Mouse (Mus musculus): ENCODE measurements at regions not wholly inside any gene's neighbourhood (a gene's known extent, or its start where the extent isn't known, plus 50 kb on each side); places are given as distances from the start of the nearest gene placed in this dataset.

DNA sequence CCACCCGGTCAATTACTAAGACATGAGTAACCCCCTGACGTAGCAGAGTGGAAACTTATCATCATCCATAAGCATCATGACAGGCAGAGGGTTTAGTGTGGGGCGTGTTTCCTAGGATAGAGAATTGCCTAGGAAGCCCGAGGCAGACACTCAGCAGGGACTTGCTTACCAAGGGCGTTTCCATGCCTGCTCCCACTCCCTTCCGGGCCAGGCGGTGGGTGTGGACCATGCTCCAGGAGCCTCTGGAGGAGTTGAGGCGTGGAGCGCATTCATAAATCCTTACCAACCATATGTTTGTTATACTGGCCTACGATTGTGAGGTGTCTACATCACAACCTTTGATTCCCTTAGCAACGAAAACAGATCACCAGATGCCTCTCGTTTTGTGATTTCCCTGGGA is 368.2 kb downstream of the Etnk1 start:
- no peak for ATAC-seq (replicated peaks; ENCODE audit: low FRiP score, low TSS enrichment, low read depth)
- Histone ChIP-seq H3K27ac (ENCODE audit: low read depth) (no peak overlapping the region), H3K9me3 (ENCODE audit: control insufficient read depth, low read length) (no peaks in the 10 kb centered on the region), H3K4me2 (ENCODE audit: low read length) (no peak overlapping the region), H3K4me1 (replicated peaks; ENCODE audit: control insufficient read depth, insufficient read depth, low read length) (peaks cover 10% of the 10 kb centered on the region; the same call in 1 of the 2 replicates), H3K9ac (ENCODE audit: low read length) (no peak overlapping the region), H3K36me3 (ENCODE audit: control insufficient read depth, insufficient read depth, low read length) (no peaks in the 10 kb centered on the region), H3K4me3 (ENCODE audit: low read depth, low read length) (no peak overlapping the region), H3K27me3 (replicated peaks; ENCODE audit: control insufficient read depth, insufficient read depth, low read length) (no peaks in the 10 kb centered on the region)
- 58% methylated on average over 12 of the region's 12 CpGs for WGBS
- DNase-seq (ENCODE audit: low spot score) = no peak

DNA sequence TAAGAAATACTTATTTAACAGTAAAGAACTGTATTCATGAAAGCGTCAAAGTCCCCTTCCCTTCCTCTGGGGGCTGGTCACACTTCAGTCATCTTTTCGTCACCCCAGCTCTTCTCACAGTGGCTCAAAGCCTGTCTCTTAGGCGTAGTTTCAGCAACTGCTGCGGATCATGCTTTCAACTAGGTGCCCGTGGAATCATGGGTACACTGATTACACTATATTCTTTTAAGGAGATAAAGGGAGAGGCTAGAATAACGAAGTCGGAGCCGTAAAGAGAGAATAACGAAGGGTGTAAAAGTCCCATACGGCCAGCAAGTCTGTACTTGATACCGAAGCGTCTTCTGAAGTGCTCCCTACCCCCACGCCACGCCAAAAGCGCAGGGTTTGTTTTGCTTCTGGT is 368.7 kb downstream of the Etnk1 start:
- Histone ChIP-seq H3K4me3 (ENCODE audit: low read depth, low read length) (no peak overlapping the region), H3K27ac (ENCODE audit: low read depth) (no peak overlapping the region), H3K36me3 (ENCODE audit: control insufficient read depth, insufficient read depth, low read length) (no peaks in the 10 kb centered on the region), H3K9me3 (ENCODE audit: control insufficient read depth, low read length) (no peaks in the 10 kb centered on the region), H3K4me1 (replicated peaks; ENCODE audit: control insufficient read depth, insufficient read depth, low read length) (peaks cover 8% of the 10 kb centered on the region; the same call in 1 of the 2 replicates), H3K27me3 (replicated peaks; ENCODE audit: control insufficient read depth, insufficient read depth, low read length) (no peaks in the 10 kb centered on the region), H3K9ac (ENCODE audit: low read length) (no peak overlapping the region), H3K4me2 (ENCODE audit: low read length) (no peak overlapping the region)
- ATAC-seq (replicated peaks; ENCODE audit: low FRiP score, low TSS enrichment, low read depth) (no peak), DNase-seq (ENCODE audit: low spot score) (no peak)
- 87% methylated on average over 15 of the region's 15 CpGs for WGBS

DNA sequence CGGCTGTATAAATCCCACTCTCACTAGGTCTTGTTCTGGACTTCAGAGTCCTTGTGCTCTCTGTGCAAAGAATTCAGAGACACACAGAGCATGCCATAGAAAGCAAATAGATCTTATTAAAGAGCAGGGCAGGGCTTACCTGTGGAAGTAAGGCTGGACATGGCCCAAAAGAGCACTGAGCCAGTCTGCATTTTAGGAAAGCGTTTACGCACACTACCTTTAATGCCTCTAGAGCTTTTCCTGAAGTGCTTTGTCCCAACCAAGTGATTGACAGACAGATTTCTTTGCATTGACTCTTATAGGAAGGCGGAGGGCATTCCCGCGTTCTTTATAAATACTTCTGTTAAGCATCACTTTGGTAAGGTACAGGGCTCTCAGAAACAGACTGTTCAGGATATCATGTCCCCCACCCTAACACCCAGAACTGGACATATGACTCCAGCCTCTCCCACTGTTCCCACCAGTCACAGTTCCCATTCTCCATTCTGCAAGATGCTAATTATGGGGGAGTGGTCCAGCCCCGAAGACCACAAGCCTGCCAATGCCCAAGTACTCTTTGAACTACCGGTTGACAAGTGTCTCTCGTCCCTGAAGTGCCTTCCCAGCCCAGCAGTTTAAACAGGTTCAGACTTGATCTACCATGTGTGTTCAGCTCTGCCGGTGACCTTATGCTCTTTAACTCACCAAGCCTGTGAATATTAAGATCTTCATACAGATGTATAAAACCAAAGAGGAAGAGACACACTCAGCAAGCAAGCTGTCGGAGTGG is 369.7 kb downstream of the Etnk1 start:
- no peaks in the 10 kb centered on the region for H3K27me3 ChIP-seq (replicated peaks; ENCODE audit: control insufficient read depth, insufficient read depth, low read length)
- no peak overlapping the region for H3K27ac ChIP-seq (ENCODE audit: low read depth)
- no peak for DNase-seq (ENCODE audit: low spot score)
- H3K9ac ChIP-seq (ENCODE audit: low read length) = no peak overlapping the region
- H3K4me1 ChIP-seq (replicated peaks; ENCODE audit: control insufficient read depth, insufficient read depth, low read length) = no peaks in the 10 kb centered on the region
- 92% methylated on average over 11 of the region's 11 CpGs for WGBS
- no peak overlapping the region for H3K4me3 ChIP-seq (ENCODE audit: low read depth, low read length)
- no peak for ATAC-seq (replicated peaks; ENCODE audit: low FRiP score, low TSS enrichment, low read depth)
- H3K4me2 ChIP-seq (ENCODE audit: low read length) = no peak overlapping the region
- H3K9me3 ChIP-seq (ENCODE audit: control insufficient read depth, low read length) = no peaks in the 10 kb centered on the region
- no peaks in the 10 kb centered on the region for H3K36me3 ChIP-seq (ENCODE audit: control insufficient read depth, insufficient read depth, low read length)

DNA sequence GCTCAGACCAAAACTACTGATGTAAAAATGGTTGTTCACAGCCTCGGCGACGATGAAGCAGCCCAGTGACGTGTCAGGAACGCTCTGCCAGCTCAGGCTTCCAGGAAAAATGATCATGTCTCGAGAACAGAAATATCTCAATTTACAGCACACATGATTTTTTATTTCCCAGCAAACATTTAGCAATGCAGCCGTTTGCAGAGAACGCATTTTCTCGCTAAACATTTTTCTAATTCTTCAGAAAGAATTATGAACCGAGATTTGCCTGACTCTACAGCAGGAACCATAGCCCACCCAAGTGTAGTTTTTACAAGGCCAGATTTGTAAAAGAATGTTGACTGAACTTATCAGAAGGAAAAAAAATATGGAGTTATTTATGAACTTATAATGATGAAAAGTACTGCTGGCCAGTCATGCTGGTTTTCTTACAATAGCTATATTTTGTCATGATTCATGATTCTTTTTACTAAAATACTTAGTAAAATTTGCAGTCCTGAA is 380.4 kb downstream of the Etnk1 start:
- no peaks in the 10 kb centered on the region for H3K36me3 ChIP-seq (ENCODE audit: control insufficient read depth, insufficient read depth, low read length)
- H3K9me3 ChIP-seq (ENCODE audit: control insufficient read depth, low read length) = no peaks in the 10 kb centered on the region
- no peak overlapping the region for H3K27ac ChIP-seq (ENCODE audit: low read depth)
- no peaks in the 10 kb centered on the region for H3K4me1 ChIP-seq (replicated peaks; ENCODE audit: control insufficient read depth, insufficient read depth, low read length)
- H3K4me3 ChIP-seq (ENCODE audit: low read depth, low read length) = no peak overlapping the region
- no peak overlapping the region for H3K4me2 ChIP-seq (ENCODE audit: low read length)
- DNase-seq (ENCODE audit: low spot score) = no peak
- ATAC-seq (replicated peaks; ENCODE audit: low FRiP score, low TSS enrichment, low read depth) = no peak
- WGBS = 48% methylated on average over 10 of the region's 10 CpGs
- no peaks in the 10 kb centered on the region for H3K27me3 ChIP-seq (replicated peaks; ENCODE audit: control insufficient read depth, insufficient read depth, low read length)
- H3K9ac ChIP-seq (ENCODE audit: low read length) = no peak overlapping the region

DNA sequence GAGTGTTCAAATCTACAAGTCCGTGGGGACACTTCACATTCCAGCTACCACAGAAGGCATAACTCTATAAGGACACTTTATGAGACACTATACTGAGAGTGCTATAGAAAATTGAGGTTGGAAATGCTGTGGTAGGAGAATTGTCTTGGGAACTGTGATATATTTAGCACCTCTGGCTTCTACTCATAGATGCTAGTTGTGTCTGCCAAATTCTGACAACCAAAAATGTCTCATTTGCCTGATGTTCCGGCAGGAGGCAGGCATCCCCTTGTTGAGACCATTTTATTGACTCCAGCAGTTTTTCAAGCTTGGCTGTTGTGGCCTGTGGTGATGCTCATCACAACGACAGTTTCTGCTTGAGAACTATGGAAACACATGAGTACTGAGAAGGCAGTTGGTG is 387.9 kb downstream of the Etnk1 start:
- Histone ChIP-seq H3K9me3 (ENCODE audit: control insufficient read depth, low read length) (no peaks in the 10 kb centered on the region), H3K27me3 (replicated peaks; ENCODE audit: control insufficient read depth, insufficient read depth, low read length) (no peaks in the 10 kb centered on the region), H3K9ac (ENCODE audit: low read length) (no peak overlapping the region), H3K4me1 (replicated peaks; ENCODE audit: control insufficient read depth, insufficient read depth, low read length) (no peaks in the 10 kb centered on the region), H3K4me3 (ENCODE audit: low read depth, low read length) (no peak overlapping the region), H3K36me3 (ENCODE audit: control insufficient read depth, insufficient read depth, low read length) (no peaks in the 10 kb centered on the region), H3K27ac (ENCODE audit: low read depth) (no peak overlapping the region), H3K4me2 (ENCODE audit: low read length) (no peak overlapping the region)
- WGBS = 77% methylated on average over 3 of the region's 3 CpGs
- DNase-seq (ENCODE audit: low spot score) (no peak), ATAC-seq (replicated peaks; ENCODE audit: low FRiP score, low TSS enrichment, low read depth) (no peak)

DNA sequence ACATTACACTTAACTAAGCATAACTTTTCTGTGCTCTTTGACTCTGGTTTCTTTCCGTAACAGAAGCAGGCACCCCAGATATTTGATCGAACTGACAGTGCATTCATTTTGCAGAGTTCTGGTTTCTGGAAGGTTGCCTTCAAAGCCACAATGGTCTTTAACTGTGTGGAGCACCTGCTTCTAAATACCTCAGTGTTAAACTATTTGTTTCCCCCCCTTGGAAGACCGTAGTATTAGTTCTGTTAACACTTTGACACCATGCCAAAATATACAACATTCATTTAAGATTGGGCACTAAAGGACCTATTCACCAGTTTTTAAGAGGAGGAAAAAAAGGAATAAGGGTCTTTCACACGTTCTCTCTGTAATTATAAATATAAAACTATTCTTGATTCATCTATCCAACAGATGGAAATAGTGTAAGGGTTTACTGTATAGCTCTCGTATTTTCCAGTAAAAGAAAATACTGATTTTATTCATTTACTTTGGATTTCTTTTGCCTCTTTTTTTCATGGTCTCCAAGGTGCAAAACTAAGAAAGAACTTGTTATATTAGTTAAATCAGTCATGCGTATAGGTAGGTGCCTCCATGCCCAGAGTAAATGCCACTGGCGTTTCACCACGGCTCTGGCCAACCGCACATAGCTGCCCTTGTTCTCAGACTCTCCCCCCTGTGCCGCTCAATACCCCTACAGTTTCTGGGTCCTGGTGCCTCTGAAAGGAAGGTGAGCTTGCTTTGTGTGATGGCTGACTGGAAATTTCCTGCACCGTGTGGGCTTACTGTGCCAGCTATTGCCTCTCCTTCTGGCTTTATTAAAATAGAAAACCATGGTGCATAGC is 391.2 kb downstream of the Etnk1 start:
- 86% methylated on average over 11 of the region's 11 CpGs for WGBS
- no peak overlapping the region for H3K27ac ChIP-seq (ENCODE audit: low read depth)
- H3K9me3 ChIP-seq (ENCODE audit: control insufficient read depth, low read length) = no peaks in the 10 kb centered on the region
- H3K36me3 ChIP-seq (ENCODE audit: control insufficient read depth, insufficient read depth, low read length) = no peaks in the 10 kb centered on the region
- no peaks in the 10 kb centered on the region for H3K27me3 ChIP-seq (replicated peaks; ENCODE audit: control insufficient read depth, insufficient read depth, low read length)
- H3K9ac ChIP-seq (ENCODE audit: low read length) = no peak overlapping the region
- no peak overlapping the region for H3K4me3 ChIP-seq (ENCODE audit: low read depth, low read length)
- ATAC-seq (replicated peaks; ENCODE audit: low FRiP score, low TSS enrichment, low read depth) (no peak), DNase-seq (ENCODE audit: low spot score) (no peak)
- H3K4me1 ChIP-seq (replicated peaks; ENCODE audit: control insufficient read depth, insufficient read depth, low read length) = no peaks in the 10 kb centered on the region
- H3K4me2 ChIP-seq (ENCODE audit: low read length) = no peak overlapping the region

DNA sequence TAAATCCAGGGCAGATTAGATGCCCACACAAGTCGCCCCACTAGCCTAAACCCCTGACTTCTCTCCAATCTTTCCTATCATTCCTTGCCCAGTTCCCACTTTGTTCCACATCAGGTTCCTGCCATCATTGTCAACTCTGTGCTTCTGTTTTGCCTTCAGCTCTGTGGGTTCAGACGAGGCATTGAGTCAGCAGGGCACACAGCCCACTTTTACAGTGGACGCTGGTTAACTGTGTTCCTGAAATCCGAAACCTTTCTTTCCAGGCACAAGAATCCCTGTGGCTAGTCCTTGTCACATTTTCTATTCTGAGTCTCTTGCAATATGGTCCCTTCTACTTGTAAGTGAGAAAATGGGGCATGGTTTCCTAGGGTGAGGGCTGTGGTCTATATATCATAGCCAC is 392.3 kb downstream of the Etnk1 start:
- WGBS = 63% methylated on average over 4 of the region's 4 CpGs
- Histone ChIP-seq H3K4me1 (replicated peaks; ENCODE audit: control insufficient read depth, insufficient read depth, low read length) (no peaks in the 10 kb centered on the region), H3K4me2 (ENCODE audit: low read length) (no peak overlapping the region), H3K9me3 (ENCODE audit: control insufficient read depth, low read length) (no peaks in the 10 kb centered on the region), H3K9ac (ENCODE audit: low read length) (no peak overlapping the region), H3K36me3 (ENCODE audit: control insufficient read depth, insufficient read depth, low read length) (no peaks in the 10 kb centered on the region), H3K27ac (ENCODE audit: low read depth) (no peak overlapping the region), H3K4me3 (ENCODE audit: low read depth, low read length) (no peak overlapping the region), H3K27me3 (replicated peaks; ENCODE audit: control insufficient read depth, insufficient read depth, low read length) (no peaks in the 10 kb centered on the region)
- DNase-seq (ENCODE audit: low spot score) (no peak), ATAC-seq (replicated peaks; ENCODE audit: low FRiP score, low TSS enrichment, low read depth) (no peak)

DNA sequence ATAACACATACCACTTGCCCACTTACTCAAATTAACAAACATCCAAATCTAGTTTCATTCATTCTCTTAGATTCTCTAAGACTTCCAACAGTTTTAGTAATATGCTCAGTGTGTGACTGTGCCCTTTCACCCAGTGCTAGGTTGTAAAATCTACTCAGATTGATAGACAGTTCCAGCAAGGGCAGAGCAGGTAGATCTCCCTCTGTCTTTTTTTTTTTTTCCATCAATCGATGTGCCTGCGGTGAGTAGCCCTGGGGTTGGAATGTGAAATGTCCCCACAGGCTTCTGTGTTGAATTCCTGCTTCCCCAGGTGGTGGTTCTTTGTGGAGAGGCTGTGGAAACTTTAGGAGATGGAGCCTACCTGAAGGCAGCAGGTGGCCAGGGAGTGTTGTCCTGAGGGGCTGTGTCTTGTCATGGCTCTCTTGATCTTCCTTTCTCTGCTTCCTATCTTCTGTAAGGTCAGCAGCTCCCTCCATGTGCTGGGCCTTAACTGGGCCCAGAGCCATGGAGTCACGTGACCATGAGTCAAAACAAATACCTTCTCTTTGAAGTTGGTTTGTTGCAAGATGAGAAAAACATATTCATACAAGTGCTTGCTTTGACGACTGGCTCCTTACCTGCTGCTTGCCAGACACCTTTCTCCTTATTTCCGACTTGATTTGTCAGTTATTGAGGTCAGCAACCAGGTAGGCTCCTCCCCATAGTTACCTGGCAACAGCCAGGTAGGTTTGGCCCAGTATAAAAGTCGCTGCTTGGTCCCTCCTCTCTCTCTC is 394.5 kb downstream of the Etnk1 start:
- ATAC-seq (replicated peaks; ENCODE audit: low FRiP score, low TSS enrichment, low read depth) = no peak
- WGBS = 64% methylated on average over 6 of the region's 6 CpGs

More for the DNA sequence above, 394.5 kb downstream of the Etnk1 start:
- H3K9ac ChIP-seq (ENCODE audit: low read length) = no peak overlapping the region
- no peak overlapping the region for H3K27ac ChIP-seq (ENCODE audit: low read depth)
- H3K27me3 ChIP-seq (replicated peaks; ENCODE audit: control insufficient read depth, insufficient read depth, low read length) = no peaks in the 10 kb centered on the region
- H3K9me3 ChIP-seq (ENCODE audit: control insufficient read depth, low read length) = no peaks in the 10 kb centered on the region
- H3K36me3 ChIP-seq (ENCODE audit: control insufficient read depth, insufficient read depth, low read length) = no peaks in the 10 kb centered on the region
- H3K4me2 ChIP-seq (ENCODE audit: low read length) = no peak overlapping the region
- no peaks in the 10 kb centered on the region for H3K4me1 ChIP-seq (replicated peaks; ENCODE audit: control insufficient read depth, insufficient read depth, low read length)
- no peak overlapping the region for H3K4me3 ChIP-seq (ENCODE audit: low read depth, low read length)
- DNase-seq (ENCODE audit: low spot score) = no peak

All from intestine, embryonic 14.5 days (tissue).